Mouse (Mus musculus) megakaryocyte, embryonic 14.5 days (primary cell): ENCODE results near the gene Rnase13.

ENCODE experiments used
- FLI1 ChIP-seq: IDR thresholded peaks from 2 replicates; pipeline ENCODE4 v1.6.1; 2012; ENCODE audit warnings: low read length, inconsistent platforms, mixed read lengths
- GATA1 ChIP-seq: IDR thresholded peaks from 3 replicates; pipeline ENCODE4 v1.6.1; 2012; ENCODE audit warnings: mixed read lengths, low read length, inconsistent platforms, borderline replicate concordance

DNA sequence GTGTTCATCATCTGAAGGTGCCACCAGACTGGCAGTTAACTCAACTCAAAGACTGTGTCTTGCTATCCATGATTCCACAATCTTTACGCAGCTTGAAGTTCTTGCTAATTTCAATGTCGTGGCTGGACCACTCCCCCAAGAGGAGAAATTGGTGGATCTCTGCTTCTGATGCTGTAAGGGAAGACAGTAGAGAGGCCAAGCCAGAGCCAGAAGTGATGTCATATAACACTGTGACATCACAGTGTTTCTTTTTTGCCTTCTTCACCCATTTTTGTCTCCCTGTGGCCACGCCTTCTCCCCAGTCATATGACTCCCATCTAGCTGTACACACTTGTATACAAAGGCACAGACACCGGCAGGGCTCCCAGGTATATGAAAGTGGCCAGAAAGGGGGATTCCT, 4.4 kb downstream of the Rnase13 start, which contains the start of gene Tppp2:
- TF ChIP-seq GATA1 (no peak), FLI1 (no peak)
